Mouse (Mus musculus) limb, embryonic 11.5 days (tissue): ENCODE measurements around the gene Ror2. TPM values are rescaled to one million over a fixed set of nuclear protein-coding genes. Genes with fewer than 3 reads are reported as not detected.

ENCODE experiments used
- ATAC-seq: fragments of 200-750 bp; cut with Nextera tagmentation; 2 replicates; pipeline ENCODE4 v1.8.0; 2017; ENCODE audit warnings: low read depth; ENCODE audit not compliant: insufficient number of reproducible peaks, low FRiP score, low TSS enrichment
- DNase-seq: peaks from one replicate; pipeline ENCODE4 v3.0.0-alpha.2; 2015; ENCODE audit warnings: low spot score
- H3K27ac ChIP-seq: fragments of 300-500 bp; sonication (generic); replicated peaks from 2 replicates; pipeline ENCODE4 v1.5.1; 2014; ENCODE audit warnings: low read depth, mild to moderate bottlenecking, low read length
- H3K27me3 ChIP-seq: fragments of 300-500 bp; sonication (generic); 2 replicates; pipeline ENCODE4 v1.6.1; 2014; ENCODE audit warnings: mild to moderate bottlenecking, low read length, mixed read lengths; ENCODE audit not compliant: control insufficient read depth, insufficient read depth
- H3K36me3 ChIP-seq: fragments of 300-500 bp; sonication (generic); 2 replicates; pipeline ENCODE4 v1.6.1; 2014; ENCODE audit warnings: mild to moderate bottlenecking, low read length, moderate library complexity, mixed read lengths; ENCODE audit not compliant: control insufficient read depth, insufficient read depth
- H3K4me1 ChIP-seq: fragments of 300-500 bp; sonication (generic); 2 replicates; pipeline ENCODE4 v1.6.1; 2014; ENCODE audit warnings: low read length, mixed read lengths; ENCODE audit not compliant: control insufficient read depth, insufficient read depth
- H3K4me2 ChIP-seq: fragments of 300-500 bp; sonication (generic); 2 replicates; pipeline ENCODE4 v1.6.1; 2014; ENCODE audit warnings: low read depth, mild to moderate bottlenecking, moderate library complexity; ENCODE audit not compliant: severe bottlenecking
- H3K4me3 ChIP-seq: fragments of 300-500 bp; sonication (generic); 2 replicates; pipeline ENCODE4 v1.5.1; 2014; ENCODE audit warnings: low read depth, low read length
- H3K9ac ChIP-seq: fragments of 300-500 bp; sonication (generic); 2 replicates; pipeline ENCODE4 v1.6.1; 2014; ENCODE audit warnings: mild to moderate bottlenecking, low read length
- H3K9me3 ChIP-seq: fragments of 300-500 bp; sonication (generic); 2 replicates; pipeline ENCODE4 v1.6.1; 2016; ENCODE audit warnings: low read length; ENCODE audit not compliant: control insufficient read depth
- WGBS: fragments of 180-500 bp; shearing (Covaris S2); extraction: QIAGEN DNeasy Blood & Tissue Kit; methylation state at CpG from one replicate; pipeline ENCODE4 v1.1.7; 2014; 5-methylcytosine and 5-hydroxymethylcytosine counted together
- polyA plus RNA-seq: library from polyadenylated mRNA; unstranded; fragments of >200 nt; fragmentation: Nextera tagmentation; extraction: Ambion mirVana; gene quantifications from 2 replicates; pipeline ENCODE4 v1.2.1, GENCODE M21; 2014

Gene Ror2
- polyA plus RNA-seq, 1 experiment from 2014 or later = 17.8 TPM

- H3K4me2 ChIP-seq = no peak overlapping the region
- 79% methylated on average over 6 of the region's 6 CpGs for WGBS
- H3K9me3 ChIP-seq = no peaks in the 10 kb centered on the region
- H3K36me3 ChIP-seq = no peaks in the 10 kb centered on the region
- no peak overlapping the region for H3K27ac ChIP-seq
- H3K9ac ChIP-seq = no peak overlapping the region
- no peak for ATAC-seq
- H3K4me3 ChIP-seq = no peak overlapping the region
- no peaks in the 10 kb centered on the region for H3K27me3 ChIP-seq
- H3K4me1 ChIP-seq = peaks cover 25% of the 10 kb centered on the region
- no peak for DNase-seq
Measured at GRCm38 (mm10) chr13:53267849-53268248, 18.1 kb downstream of the Ror2 start.

DNA sequence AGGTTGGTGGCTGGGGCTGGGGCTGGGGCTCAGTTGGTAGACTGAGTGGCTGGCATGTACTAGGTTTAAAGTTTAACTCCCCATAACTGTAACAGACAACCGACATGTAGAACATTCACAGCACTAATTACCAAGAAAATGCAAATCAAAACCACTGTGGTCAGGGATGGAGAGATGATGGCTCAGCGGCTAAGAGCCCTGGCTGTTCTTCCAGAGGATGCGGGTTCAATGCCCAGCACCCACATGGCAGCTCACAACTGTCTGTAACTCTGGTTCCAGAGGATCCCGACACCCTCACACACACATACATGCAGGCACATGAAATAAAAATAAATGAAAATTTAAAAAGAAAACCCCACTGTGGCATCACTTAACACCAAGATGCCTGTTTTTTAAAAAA lies 18.8 kb downstream of the Ror2 start:
- Histone ChIP-seq H3K9me3 (no peaks in the 10 kb centered on the region), H3K9ac (no peak overlapping the region), H3K4me3 (no peak overlapping the region), H3K27me3 (no peaks in the 10 kb centered on the region), H3K4me1 (peaks cover 28% of the 10 kb centered on the region), H3K4me2 (no peak overlapping the region), H3K36me3 (no peaks in the 10 kb centered on the region), H3K27ac (no peak overlapping the region; the same call in 1 of the 2 replicates)
- no peak for DNase-seq
- 83% methylated on average over 4 of the region's 4 CpGs for WGBS
- ATAC-seq = no peak

- Histone ChIP-seq H3K4me2 (no peak overlapping the region), H3K27me3 (no peaks in the 10 kb centered on the region), H3K4me3 (no peak overlapping the region), H3K4me1 (peaks cover 29% of the 10 kb centered on the region), H3K9ac (no peak overlapping the region), H3K9me3 (no peaks in the 10 kb centered on the region), H3K27ac (no peak overlapping the region; the same call in 1 of the 2 replicates), H3K36me3 (no peaks in the 10 kb centered on the region)
- WGBS = 55% methylated on average over 8 of the region's 8 CpGs
- DNase-seq (no peak), ATAC-seq (0 out of 2 replicates have a peak, but pooled peaks have one; percentile 13)
Measured at GRCm38 (mm10) chr13:53266543-53266951, 19.4 kb downstream of the Ror2 start.

- Histone ChIP-seq H3K27me3 (no peaks in the 10 kb centered on the region), H3K9ac (no peak overlapping the region), H3K9me3 (no peaks in the 10 kb centered on the region), H3K4me3 (no peak overlapping the region), H3K4me1 (peaks cover 34% of the 10 kb centered on the region), H3K36me3 (no peaks in the 10 kb centered on the region), H3K4me2 (no peak overlapping the region), H3K27ac (no peak overlapping the region)
- ATAC-seq = no peak
- no peak for DNase-seq
- 90% methylated on average over 4 of the region's 4 CpGs for WGBS
Measured at GRCm38 (mm10) chr13:53264896-53265295, 21.0 kb downstream of the Ror2 start.

DNA sequence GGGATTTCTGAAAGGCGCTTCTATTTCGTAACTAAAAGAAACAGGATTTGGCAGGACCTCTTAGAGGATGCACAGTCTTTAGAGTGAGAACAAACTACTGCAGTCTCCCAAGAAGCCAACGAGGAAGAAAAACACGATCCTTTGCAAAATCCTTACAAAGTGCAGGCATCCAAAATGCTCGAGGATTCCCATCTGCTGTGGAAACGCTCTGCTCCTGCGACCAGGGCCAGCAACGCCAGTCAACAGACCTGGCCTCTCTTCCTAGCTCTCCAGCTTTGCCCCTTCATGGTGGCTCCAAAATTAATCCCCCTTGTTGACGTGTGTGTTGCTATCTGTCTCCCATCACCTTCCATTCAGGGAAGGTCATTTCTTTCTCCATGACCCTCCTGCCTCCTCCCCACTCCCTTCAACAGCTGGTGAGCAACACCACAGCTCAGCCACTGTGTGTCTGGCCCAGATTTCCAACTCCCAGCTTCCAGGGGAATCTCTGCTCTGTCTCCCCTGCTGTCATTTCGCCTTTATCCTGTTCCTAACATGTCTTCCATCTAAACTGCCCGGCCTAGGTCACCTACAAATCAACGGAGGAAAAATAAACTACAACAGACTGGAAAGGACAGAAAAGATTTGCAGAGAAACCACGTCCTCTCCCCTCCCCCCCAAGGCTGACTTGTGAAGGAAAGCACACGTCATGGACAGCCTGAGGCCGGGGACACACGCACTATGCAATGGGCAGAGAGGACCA lies 23.2 kb downstream of the Ror2 start:
- H3K9ac ChIP-seq = no peak overlapping the region
- 66% methylated on average over 16 of the region's 16 CpGs for WGBS
- 0 out of 2 replicates have a peak overlapping the region, but pooled peaks have one; percentile 16 for H3K27ac ChIP-seq
- H3K4me1 ChIP-seq = peaks cover 40% of the 10 kb centered on the region
- DNase-seq = no peak
- no peaks in the 10 kb centered on the region for H3K27me3 ChIP-seq
- ATAC-seq = no peak
- no peaks in the 10 kb centered on the region for H3K36me3 ChIP-seq
- no peak overlapping the region for H3K4me3 ChIP-seq
- no peaks in the 10 kb centered on the region for H3K9me3 ChIP-seq
- H3K4me2 ChIP-seq = no peak overlapping the region

- ATAC-seq (no peak), DNase-seq (no peak)
- Histone ChIP-seq H3K4me1 (peaks cover 36% of the 10 kb centered on the region), H3K9me3 (no peaks in the 10 kb centered on the region), H3K27me3 (no peaks in the 10 kb centered on the region), H3K36me3 (no peaks in the 10 kb centered on the region), H3K9ac (no peak overlapping the region), H3K4me3 (no peak overlapping the region), H3K4me2 (no peak overlapping the region), H3K27ac (peak overlapping the region; percentile 22; the same call in 1 of the 2 replicates)
- WGBS = 77% methylated on average over 8 of the region's 8 CpGs
Measured at GRCm38 (mm10) chr13:53261106-53261771, 24.7 kb downstream of the Ror2 start.

- WGBS = 41% methylated on average over 8 of the region's 8 CpGs
- peaks cover 34% of the 10 kb centered on the region for H3K4me1 ChIP-seq
- H3K27me3 ChIP-seq = no peaks in the 10 kb centered on the region
- no peak overlapping the region for H3K4me3 ChIP-seq
- ATAC-seq = no peak
- DNase-seq = no peak
- H3K36me3 ChIP-seq = no peaks in the 10 kb centered on the region
- H3K27ac ChIP-seq = no peak overlapping the region
- no peak overlapping the region for H3K9ac ChIP-seq
- no peaks in the 10 kb centered on the region for H3K9me3 ChIP-seq
- H3K4me2 ChIP-seq = no peak overlapping the region
Measured at GRCm38 (mm10) chr13:53258943-53259342, 27.0 kb downstream of the Ror2 start.

- DNase-seq (no peak), ATAC-seq (no peak)
- Histone ChIP-seq H3K4me3 (no peak overlapping the region), H3K36me3 (no peaks in the 10 kb centered on the region), H3K27ac (no peak overlapping the region), H3K9ac (no peak overlapping the region), H3K4me1 (peaks cover 33% of the 10 kb centered on the region), H3K27me3 (no peaks in the 10 kb centered on the region), H3K4me2 (no peak overlapping the region), H3K9me3 (no peaks in the 10 kb centered on the region)
- 46% methylated on average over 4 of the region's 4 CpGs for WGBS
Measured at GRCm38 (mm10) chr13:53258497-53258896, 27.4 kb downstream of the Ror2 start.
